Mouse (Mus musculus) hindbrain, embryonic 11.5 days (tissue): ENCODE measurements around the gene Gfra1. TPM values are rescaled to one million over a fixed set of nuclear protein-coding genes. Genes with fewer than 3 reads are reported as not detected.

Experiments
- ATAC-seq: fragments of 200-750 bp; cut with Nextera tagmentation; 2 replicates; pipeline ENCODE4 v1.8.0; 2017; ENCODE audit warnings: mild to moderate bottlenecking, moderate TSS enrichment, moderate library complexity; ENCODE audit not compliant: low FRiP score
- DNase-seq: peaks from one replicate; pipeline ENCODE4 v3.0.0-alpha.2; 2015; ENCODE audit warnings: low spot score
- H3K27ac ChIP-seq: fragments of 300-500 bp; sonication (generic); 2 replicates; pipeline ENCODE4 v1.5.1; 2014; ENCODE audit warnings: mild to moderate bottlenecking, low read depth, low read length
- H3K27me3 ChIP-seq: fragments of 300-500 bp; sonication (generic); 2 replicates; pipeline ENCODE4 v1.6.1; 2014; ENCODE audit warnings: mild to moderate bottlenecking, low read length, moderate library complexity, mixed read lengths; ENCODE audit not compliant: control insufficient read depth, insufficient read depth
- H3K36me3 ChIP-seq: fragments of 300-500 bp; sonication (generic); 2 replicates; pipeline ENCODE4 v1.6.1; 2014; ENCODE audit warnings: mild to moderate bottlenecking, low read length, moderate library complexity, mixed read lengths; ENCODE audit not compliant: control insufficient read depth, insufficient read depth
- H3K4me1 ChIP-seq: fragments of 300-500 bp; sonication (generic); replicated peaks from 2 replicates; pipeline ENCODE4 v1.6.1; 2014; ENCODE audit warnings: low read length, mixed read lengths; ENCODE audit not compliant: control insufficient read depth, insufficient read depth
- H3K4me2 ChIP-seq: fragments of 300-500 bp; sonication (generic); replicated peaks from 2 replicates; pipeline ENCODE4 v1.6.1; 2014; ENCODE audit warnings: mild to moderate bottlenecking, low read depth, low read length
- H3K4me3 ChIP-seq: fragments of 300-500 bp; sonication (generic); 2 replicates; pipeline ENCODE4 v1.5.1; 2014; ENCODE audit warnings: low read depth, low read length
- H3K9ac ChIP-seq: fragments of 300-500 bp; sonication (generic); 2 replicates; pipeline ENCODE4 v1.6.1; 2014; ENCODE audit warnings: low read depth, low read length
- H3K9me3 ChIP-seq: fragments of 300-500 bp; sonication (generic); 2 replicates; pipeline ENCODE4 v1.6.1; 2016; ENCODE audit warnings: low read length; ENCODE audit not compliant: control insufficient read depth
- WGBS: fragments of 180-500 bp; shearing (Covaris S2); extraction: QIAGEN DNeasy Blood & Tissue Kit; methylation state at CpG from one replicate; pipeline ENCODE4 v1.1.7; 2014; 5-methylcytosine and 5-hydroxymethylcytosine counted together
- polyA plus RNA-seq: library from polyadenylated mRNA; unstranded; fragments of >200 nt; fragmentation: Nextera tagmentation; extraction: Ambion mirVana; gene quantifications from 2 replicates; pipeline ENCODE4 v1.2.1, GENCODE M21; 2014

The Gfra1 gene
- 30.6 and 42.2 TPM in 2 replicates for polyA plus RNA-seq

GRCm38 (mm10) chr19:58455496-58456061 is at the start of gene Gfra1:
Gene Gfra1 (minus strand): TSS chr19:58455909.
- Histone ChIP-seq H3K4me3 (peak within 1 kb of the TSS; percentile 59), H3K27me3 (peaks cover 6% of the 10 kb centered on the region; the same call in 1 of the 2 replicates), H3K27ac (peak within 1 kb of the TSS; percentile 86), H3K36me3 (no peaks in the 10 kb centered on the region), H3K4me2 (peak within 1 kb of the TSS; percentile 94), H3K9ac (peak within 1 kb of the TSS; percentile 77), H3K9me3 (no peaks in the 10 kb centered on the region), H3K4me1 (peaks cover 13% of the 10 kb centered on the region)
- peak; percentile 83 for DNase-seq
- ATAC-seq: peak; percentile 58
- WGBS: 0% methylated on average over 31 of the region's 31 CpGs

- no peaks in the 10 kb centered on the region for H3K9me3 ChIP-seq
- no peaks in the 10 kb centered on the region for H3K27me3 ChIP-seq
- no peak overlapping the region for H3K4me2 ChIP-seq
- H3K4me3 ChIP-seq: no peak overlapping the region
- H3K4me1 ChIP-seq: no peaks in the 10 kb centered on the region
- peak; percentile 26 for DNase-seq
- no peak overlapping the region for H3K9ac ChIP-seq
- ATAC-seq: no peak
- no peak overlapping the region for H3K27ac ChIP-seq
- WGBS: 88% methylated on average over 2 of the region's 2 CpGs
- no peaks in the 10 kb centered on the region for H3K36me3 ChIP-seq
Measured at GRCm38 (mm10) chr19:58500049-58500448, 44.3 kb upstream of the Gfra1 start.

- DNase-seq (no peak), ATAC-seq (no peak)
- Histone ChIP-seq H3K36me3 (no peaks in the 10 kb centered on the region), H3K27ac (no peak overlapping the region), H3K4me2 (no peak overlapping the region), H3K4me1 (no peaks in the 10 kb centered on the region), H3K27me3 (no peaks in the 10 kb centered on the region), H3K4me3 (no peak overlapping the region), H3K9ac (no peak overlapping the region), H3K9me3 (no peaks in the 10 kb centered on the region)
- WGBS: 51% methylated on average over 3 of the region's 3 CpGs
Measured at GRCm38 (mm10) chr19:58499420-58499966, 43.8 kb upstream of the Gfra1 start.

- no peaks in the 10 kb centered on the region for H3K36me3 ChIP-seq
- no peaks in the 10 kb centered on the region for H3K9me3 ChIP-seq
- H3K4me3 ChIP-seq: no peak overlapping the region
- WGBS: 82% methylated on average over 3 of the region's 3 CpGs
- no peak overlapping the region for H3K9ac ChIP-seq
- DNase-seq (no peak), ATAC-seq (no peak)
- no peak overlapping the region for H3K4me2 ChIP-seq
- no peaks in the 10 kb centered on the region for H3K4me1 ChIP-seq
- no peak overlapping the region for H3K27ac ChIP-seq
- no peaks in the 10 kb centered on the region for H3K27me3 ChIP-seq
Measured at GRCm38 (mm10) chr19:58497106-58497505, 41.4 kb upstream of the Gfra1 start.

GRCm38 (mm10) chr19:58486686-58487085 is 31.0 kb upstream of the Gfra1 start:
- no peak for ATAC-seq
- 69% methylated on average over 2 of the region's 2 CpGs for WGBS
- no peak overlapping the region for H3K9ac ChIP-seq
- no peaks in the 10 kb centered on the region for H3K36me3 ChIP-seq
- H3K27ac ChIP-seq: no peak overlapping the region
- no peaks in the 10 kb centered on the region for H3K9me3 ChIP-seq
- H3K4me3 ChIP-seq: no peak overlapping the region
- H3K27me3 ChIP-seq: no peaks in the 10 kb centered on the region
- H3K4me1 ChIP-seq: no peaks in the 10 kb centered on the region
- no peak for DNase-seq
- H3K4me2 ChIP-seq: no peak overlapping the region

GRCm38 (mm10) chr19:58482373-58482977 is 26.8 kb upstream of the Gfra1 start:
- Histone ChIP-seq H3K27me3 (no peaks in the 10 kb centered on the region), H3K4me1 (no peaks in the 10 kb centered on the region), H3K4me3 (no peak overlapping the region), H3K9ac (no peak overlapping the region), H3K4me2 (no peak overlapping the region), H3K9me3 (no peaks in the 10 kb centered on the region), H3K27ac (no peak overlapping the region), H3K36me3 (no peaks in the 10 kb centered on the region)
- ATAC-seq (no peak), DNase-seq (no peak)
- WGBS: 90% methylated on average over 9 of the region's 9 CpGs

- no peak for DNase-seq
- 93% methylated on average over 3 of the region's 3 CpGs for WGBS
- Histone ChIP-seq H3K4me1 (no peaks in the 10 kb centered on the region), H3K9me3 (no peaks in the 10 kb centered on the region), H3K4me2 (no peak overlapping the region), H3K36me3 (no peaks in the 10 kb centered on the region), H3K27ac (no peak overlapping the region), H3K27me3 (no peaks in the 10 kb centered on the region), H3K9ac (no peak overlapping the region), H3K4me3 (no peak overlapping the region)
- ATAC-seq: no peak
Measured at GRCm38 (mm10) chr19:58474251-58474650, 18.5 kb upstream of the Gfra1 start.

- peak; percentile 95 for DNase-seq
- Histone ChIP-seq H3K4me2 (no peak overlapping the region), H3K27ac (no peak overlapping the region), H3K9me3 (no peaks in the 10 kb centered on the region), H3K4me3 (no peak overlapping the region), H3K27me3 (no peaks in the 10 kb centered on the region), H3K36me3 (no peaks in the 10 kb centered on the region), H3K9ac (no peak overlapping the region), H3K4me1 (no peaks in the 10 kb centered on the region)
- WGBS: 15% methylated on average over 12 of the region's 12 CpGs
- ATAC-seq: no peak
Measured at GRCm38 (mm10) chr19:58469421-58469820, 13.7 kb upstream of the Gfra1 start.

- WGBS: 54% methylated on average over 2 of the region's 2 CpGs
- Histone ChIP-seq H3K4me1 (no peaks in the 10 kb centered on the region), H3K4me2 (no peak overlapping the region), H3K4me3 (no peak overlapping the region), H3K9me3 (no peaks in the 10 kb centered on the region), H3K36me3 (no peaks in the 10 kb centered on the region), H3K27ac (no peak overlapping the region), H3K27me3 (no peaks in the 10 kb centered on the region), H3K9ac (no peak overlapping the region)
- DNase-seq (no peak), ATAC-seq (no peak)
Measured at GRCm38 (mm10) chr19:58468331-58468730, 12.6 kb upstream of the Gfra1 start.
